Mouse (Mus musculus) brain, embryonic 18.5 days (tissue): ENCODE measurements around the gene Pla2g5.
"Not testable (repeated sequence)": the region's sequence is repeated elsewhere in the genome, so short reads cannot be mapped to it uniquely, and the experiment has no call there.

ENCODE experiments used
- DNase-seq: peaks from one replicate; pipeline ENCODE4 v3.0.0-alpha.2; 2012; ENCODE audit warnings: low read depth, low spot score

Gene Pla2g5

DNA sequence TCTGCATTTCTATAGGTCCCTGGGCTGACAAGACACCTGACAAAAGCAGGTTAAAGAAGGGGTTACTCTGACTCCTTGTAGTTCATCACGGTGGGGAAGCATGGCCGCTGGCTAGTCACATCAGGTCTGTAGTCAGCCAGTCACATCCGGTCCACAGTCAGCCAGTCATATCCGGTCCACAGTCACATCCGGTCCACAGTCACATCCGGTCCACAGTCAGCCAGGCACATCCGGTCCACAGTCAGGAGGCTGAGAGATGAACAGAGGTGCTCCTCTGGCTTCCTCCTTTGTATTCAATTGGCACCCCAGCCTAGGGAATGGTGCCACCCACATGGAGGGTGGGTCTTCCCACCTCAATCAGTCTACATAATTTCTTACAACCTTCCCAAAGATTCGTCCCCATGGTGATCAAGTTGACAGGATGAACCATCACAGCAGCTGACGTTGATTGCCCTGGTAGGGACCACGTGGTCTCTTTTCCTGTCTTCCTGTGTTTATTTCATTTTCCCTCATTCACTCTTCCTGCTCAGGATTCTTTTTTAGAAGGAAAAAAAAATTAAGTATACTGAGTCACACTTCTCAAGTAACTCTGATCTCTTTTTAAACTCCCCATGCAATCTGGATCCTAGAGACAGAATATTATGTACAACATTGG lies at the start of gene Pla2g5:
Gene Pla2g5 (minus strand): TSS at position 139 of the 655 bp plus-strand sequence.
- no peak for DNase-seq

DNA sequence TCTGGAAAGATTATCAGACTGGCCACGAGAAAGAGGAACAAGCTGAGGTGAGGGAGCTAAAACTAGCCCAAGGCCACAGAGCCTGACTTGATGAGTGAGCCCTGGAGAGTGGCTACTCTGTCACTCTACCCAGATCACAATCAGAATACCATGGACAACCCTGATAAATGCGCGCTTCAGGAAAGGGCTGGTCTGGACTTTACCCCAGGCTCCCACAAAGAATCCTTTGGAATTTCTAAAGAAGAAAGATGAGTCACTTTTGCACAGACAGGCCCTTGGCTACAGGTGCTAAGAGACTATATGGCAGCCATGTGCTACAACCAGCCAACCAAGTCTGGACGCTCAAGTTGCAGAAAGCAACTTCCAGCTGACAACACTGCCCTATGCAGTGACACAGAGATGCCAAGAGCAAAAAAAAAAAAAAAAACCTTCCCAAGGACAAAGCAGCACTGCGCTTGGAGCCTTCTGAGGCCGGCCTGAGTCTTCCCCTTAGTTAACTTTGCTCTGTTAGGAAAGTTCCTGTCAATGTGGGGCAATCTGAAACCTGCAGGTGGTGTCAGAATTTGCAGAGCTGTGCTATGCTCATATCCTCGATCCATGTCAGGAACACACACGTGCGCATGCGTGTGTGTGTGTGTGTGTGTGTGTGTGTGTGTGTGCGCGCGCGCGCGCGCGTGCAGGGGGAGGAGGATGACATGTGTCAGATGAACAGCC lies 42.5 kb upstream of the Pla2g5 start:
- no peak for DNase-seq

DNA sequence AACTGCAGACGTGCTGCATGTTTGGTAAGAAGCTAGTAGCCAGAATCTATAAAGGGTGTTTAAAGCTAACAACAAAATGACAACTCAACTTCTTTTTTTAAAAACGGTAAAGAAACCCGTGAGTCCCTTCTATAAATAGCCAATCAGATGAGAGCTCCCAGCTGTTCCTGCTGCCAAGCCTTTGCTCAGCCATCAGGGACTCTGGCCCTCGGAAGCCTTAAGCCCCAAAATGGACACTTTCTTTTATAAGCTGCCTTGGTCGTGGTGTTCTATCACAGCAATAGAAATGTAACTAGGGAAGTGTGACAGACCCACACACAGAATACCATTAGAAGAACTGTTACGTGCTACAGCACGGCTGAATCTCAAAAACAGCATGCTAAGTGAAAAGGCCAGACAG lies 36.1 kb upstream of the Pla2g5 start:
- no peak for DNase-seq

DNA sequence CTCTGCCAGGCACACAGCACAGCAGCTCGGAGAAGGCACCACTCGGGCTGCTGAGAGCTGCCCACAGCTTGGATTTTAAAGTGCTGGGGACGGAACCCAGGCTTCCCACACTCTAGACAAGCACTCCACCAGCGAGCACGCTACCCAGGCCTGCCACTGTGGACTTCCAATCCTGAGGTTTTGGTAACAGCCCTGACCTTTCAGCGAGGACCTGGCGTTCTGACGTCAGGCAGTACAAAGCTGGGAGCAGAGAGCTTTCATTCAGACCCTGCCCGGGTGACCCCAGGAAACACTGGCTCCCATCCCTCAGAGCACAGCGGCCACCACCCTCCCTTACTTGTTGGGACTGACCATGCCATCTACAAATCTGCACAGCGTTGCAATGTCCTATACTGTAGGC lies 30.5 kb upstream of the Pla2g5 start:
- not testable (repeated sequence) for DNase-seq

DNA sequence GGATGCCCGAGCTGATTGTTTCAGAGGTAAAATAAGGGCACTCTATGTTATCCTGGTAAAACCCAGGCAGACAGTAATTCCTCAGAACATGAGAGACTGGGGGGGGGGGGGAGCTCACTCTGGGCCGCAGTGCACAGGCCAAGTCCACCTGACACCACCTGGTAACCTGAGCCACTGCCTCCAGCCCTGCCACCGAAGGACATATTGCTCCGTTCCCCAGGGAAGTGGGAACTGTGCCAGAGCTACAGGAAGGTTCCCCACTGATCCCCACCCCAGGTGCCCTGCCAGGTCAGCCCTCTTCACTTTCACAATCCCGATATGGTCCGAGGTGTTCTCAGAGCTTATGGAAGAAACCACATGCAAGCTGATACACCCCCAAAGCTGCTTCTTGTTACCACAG lies 29.4 kb upstream of the Pla2g5 start:
- DNase-seq, result no peak

DNA sequence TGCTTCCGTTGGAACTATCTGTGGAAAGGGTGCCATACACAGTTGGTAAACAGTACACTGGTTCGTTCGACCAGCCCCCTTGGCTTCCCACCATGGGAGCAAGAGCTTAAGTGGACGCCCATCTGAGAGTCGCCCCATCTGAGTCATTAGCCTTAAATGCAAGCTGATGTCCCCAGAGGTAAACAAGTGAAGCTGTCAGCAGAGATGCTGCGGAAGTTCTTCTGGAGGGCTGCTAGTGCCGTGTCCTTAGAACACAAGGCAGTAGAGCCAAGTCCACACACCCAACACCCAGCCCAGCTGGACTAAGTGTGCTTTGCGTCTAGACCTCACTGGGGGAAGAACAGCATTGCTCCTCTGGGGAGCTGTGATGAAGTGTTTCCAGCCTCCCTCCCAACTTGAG lies 26.4 kb upstream of the Pla2g5 start:
- DNase-seq, result no peak

DNA sequence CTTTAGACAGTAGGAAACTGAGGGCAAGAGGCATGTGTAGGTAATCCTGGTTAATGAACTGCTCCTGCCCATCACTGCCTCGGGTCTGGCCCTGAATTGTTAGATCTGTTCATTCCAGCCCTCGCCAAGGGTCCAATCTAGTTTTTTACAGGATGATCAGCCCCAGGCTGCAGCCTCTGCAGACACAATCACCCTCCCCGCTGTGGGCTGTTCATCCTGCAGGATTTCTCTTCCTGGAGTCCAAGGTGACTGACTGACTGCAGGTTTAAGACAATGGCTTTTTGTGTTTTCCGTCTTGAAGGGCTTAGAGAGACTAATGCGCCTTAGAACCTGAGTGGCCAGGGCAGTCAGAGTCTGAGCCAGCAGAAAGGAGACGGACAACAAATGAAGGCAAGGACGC lies 25.9 kb upstream of the Pla2g5 start:
- DNase-seq, result no peak

DNA sequence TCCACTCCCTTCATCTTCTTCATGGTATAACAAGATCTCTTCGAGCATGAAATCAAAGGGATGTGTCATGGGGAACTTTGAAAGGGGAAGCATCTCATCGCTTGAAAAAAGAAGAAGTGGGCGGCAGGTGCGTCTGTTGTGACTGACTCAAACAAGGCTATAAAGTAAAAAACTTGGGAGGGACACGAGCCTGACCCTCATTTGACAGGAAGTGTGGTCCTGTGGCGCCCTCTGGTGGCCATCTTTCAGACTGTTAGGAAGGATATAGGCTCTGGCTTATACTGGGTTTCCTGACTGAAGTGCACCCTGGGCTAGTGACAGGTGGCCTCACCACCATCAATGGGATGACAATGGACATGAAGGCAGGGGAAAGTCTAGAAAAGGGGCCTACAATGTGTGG lies 21.0 kb upstream of the Pla2g5 start:
- DNase-seq, result peak; percentile 36

DNA sequence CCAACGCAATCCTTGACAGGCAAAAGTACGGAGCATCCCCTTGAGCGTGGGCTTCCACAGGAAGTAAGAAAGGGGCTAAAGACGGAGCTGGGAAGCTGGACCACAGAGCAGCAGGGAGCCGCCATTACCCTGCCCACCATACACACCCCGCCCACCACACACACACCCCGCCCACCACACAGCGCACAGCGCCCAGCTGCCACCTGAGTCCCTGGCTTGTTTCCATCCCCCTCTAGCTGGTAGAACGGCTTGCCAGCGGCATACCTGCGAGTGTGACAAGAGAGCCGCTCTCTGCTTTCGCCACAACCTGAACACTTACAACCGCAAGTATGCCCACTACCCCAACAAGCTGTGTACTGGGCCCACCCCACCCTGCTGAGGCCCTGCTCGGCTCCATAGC lies 18.9 kb upstream of the Pla2g5 start:
- no peak for DNase-seq

DNA sequence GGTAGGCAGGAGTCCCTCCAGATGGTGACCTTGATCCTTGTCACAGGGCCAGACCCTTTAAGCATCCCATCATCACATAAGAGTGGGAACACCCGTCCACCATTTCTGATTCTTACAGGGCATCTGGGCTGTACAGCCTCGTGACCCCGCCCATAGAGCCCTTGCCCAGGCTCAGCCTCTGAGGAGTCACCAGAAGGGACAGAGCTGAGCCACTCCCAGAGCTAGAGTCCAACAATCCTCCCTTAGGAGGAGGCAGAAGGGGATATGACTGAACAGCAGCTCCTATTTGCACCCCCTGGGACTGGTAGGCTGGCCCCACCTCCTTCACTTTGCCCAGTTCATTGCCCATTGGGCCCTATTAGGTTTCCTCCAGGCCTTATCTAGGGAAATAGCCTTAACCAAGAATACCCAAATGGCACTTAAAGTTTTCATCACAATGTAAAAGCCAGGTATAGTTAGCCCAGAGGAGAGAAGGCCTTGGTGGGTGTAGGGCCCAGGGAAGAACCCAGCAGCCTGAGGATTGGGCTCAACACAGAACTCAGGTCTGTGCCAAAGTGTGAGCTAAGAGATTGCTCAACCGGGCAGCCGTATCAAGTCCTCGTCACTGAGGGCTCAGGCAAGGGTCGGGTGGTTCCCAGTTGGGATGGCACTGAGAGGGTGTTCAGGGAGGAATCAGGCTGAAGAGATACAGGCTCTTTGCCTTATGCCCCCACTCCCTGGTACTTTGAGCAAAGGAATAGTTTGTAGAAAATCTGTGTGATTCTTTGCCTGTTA lies 17.7 kb upstream of the Pla2g5 start:
- DNase-seq, result no peak

DNA sequence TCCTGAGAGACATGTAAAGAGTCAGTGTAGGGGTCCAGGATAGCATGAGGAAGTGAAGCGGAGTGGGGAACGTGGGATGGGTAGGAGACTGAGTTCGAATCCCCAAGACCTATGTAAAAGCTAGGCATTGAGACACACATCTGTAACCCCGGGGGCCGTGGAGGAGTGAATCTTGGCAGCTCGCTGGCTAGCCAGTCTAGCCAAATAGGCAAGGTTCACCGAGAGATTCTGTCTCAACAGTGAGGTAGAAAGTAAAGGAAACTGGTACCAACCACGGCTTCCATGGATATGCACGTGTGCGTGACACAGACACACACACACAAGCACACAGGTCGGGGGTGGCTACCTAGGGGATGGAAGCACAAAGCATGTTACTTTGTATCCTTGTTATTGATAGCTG lies 16.5 kb upstream of the Pla2g5 start:
- no peak for DNase-seq

DNA sequence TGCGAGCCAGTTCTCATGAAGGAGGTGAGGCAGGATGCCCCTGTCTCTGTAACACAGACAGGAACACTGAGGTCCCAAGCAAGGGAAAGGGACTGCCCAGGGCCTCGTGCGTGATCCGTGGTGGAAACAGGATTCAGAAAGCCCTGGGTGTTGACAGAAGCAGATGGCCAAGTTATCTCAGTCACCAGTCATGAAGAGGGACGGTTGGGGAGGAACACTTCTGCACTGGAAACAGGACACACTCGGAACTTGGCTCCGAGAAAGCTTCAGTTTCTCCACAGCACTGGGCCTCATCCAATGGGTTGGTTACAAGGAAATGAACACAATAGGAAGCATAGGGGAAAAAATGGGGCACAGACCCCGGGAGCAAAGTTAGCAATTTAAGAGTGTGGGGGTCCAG lies 15.5 kb upstream of the Pla2g5 start:
- DNase-seq, result no peak

DNA sequence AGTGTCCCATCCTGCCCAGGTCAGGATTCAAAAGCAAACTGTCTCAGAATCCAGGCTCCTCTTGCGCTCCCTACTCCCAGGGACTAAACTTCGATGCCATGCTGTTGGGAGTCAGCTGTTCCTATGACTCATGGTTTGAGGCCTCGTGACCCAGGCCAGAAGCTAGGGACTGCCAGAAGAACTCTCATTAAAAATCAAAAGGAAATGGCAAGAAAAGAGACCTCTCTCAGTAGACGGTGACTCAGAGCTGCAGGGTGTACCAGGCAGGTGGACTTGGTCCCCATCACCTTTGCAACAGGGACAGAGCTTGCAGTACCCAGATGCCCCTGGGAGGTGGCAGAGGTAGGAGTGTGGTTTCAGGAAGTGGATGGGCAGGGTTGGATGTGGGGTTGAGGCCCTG lies 14.4 kb upstream of the Pla2g5 start, which contains the start of gene Pla2g2e:
Gene Pla2g2e (plus strand): TSS at position 212 of the 400 bp plus-strand sequence.
- no peak for DNase-seq

DNA sequence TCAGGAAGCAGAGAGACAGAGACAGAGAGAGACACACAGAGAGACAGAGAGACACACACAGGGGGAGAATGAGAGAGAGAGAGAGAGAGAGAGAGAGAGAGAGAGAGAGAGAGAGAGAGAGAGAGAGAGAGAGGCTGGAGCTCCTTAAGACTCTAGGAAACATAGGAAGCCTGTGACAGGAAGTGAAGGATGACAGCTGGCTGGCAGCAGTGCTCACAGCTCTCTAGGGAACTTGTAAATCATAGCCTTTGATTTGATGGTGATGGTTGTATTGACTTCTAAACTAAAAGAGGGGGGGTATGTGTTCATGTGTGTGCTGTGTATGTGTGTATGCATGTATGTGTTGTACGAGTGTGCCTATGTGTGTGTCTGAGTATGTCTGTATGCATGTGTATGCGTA lies 12.7 kb upstream of the Pla2g5 start:
- DNase-seq, result no peak

DNA sequence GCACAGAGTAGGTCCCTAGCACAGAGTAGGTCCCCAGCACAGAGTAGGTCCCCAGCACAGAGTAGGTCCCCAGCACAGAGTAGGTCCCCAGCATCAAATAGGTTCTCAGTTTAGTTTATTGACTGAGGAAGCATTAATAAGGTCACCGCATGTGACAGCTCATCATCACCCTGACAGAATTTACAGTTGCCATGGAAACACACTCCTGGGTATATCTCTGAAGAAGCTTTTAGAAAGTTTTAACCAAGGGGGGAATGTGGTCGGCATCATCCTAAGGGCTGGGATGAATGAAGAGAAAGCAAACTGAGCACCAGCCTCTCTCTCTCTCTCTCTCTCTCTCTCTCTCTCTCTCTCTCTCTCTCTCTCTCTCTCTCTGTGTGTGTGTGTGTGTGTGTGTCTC lies 12.0 kb upstream of the Pla2g5 start:
- not testable (repeated sequence) for DNase-seq

DNA sequence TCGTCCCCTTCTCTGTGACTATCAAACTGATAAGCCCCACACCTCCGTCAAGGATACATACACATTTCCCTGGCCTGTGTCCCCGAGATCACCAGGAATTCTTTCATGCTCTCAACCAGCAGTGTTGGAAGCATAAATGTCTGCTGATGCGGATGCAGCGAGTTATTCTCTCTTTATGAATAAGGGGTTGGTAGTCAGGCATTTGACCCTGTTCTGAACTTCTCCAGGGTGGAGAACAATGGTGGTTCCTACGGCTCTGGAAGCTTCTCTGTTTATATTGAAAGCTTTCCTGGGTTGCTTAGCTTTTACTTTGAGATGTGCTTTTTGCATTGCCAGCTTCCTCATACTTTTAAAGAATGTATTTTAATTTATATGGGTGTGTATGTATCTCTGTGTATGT lies 10.6 kb upstream of the Pla2g5 start, which contains the start of gene Gm13030:
Gene Gm13030 (minus strand): TSS at position 101 of the 400 bp plus-strand sequence.
- no peak for DNase-seq

DNA sequence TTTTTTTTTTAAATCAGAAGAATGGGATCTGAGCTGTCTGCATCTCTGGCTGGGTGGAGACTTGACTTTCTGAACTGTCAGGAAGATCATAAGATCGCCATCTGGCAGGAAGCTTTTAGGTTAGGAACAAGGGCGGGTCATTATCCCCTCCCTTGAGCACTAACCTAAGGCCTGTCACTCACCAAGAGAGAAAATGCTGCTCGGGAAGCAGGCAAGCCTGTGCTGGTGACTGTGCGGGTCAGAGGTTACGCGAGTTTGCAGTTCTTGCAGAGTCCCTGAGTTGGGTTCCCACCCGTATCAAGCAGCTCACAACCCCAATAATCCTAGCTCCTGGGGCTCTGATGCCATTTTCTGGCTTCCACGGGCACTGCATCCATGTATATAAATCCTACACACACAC lies 5.4 kb upstream of the Pla2g5 start:
- no peak for DNase-seq

DNA sequence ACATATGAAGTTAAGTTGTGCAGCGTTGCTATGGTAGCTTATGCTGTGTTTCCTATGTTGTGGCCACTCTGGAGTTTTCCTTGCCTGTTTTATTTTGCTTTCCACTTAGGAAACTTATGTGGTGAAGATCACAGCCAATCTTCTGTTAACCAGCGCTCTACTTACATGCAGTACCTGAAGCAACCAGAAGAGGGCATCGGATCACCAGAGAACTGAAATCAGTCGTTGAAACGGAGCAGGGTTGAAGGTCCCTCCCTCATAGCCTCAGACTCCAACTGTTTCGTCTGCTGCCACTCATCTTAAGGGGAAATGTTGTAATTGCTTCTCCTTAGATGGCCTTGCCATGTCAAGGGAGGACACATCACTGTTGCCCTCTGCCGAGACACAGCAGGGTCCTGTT lies 3.1 kb upstream of the Pla2g5 start:
- DNase-seq, result no peak

DNA sequence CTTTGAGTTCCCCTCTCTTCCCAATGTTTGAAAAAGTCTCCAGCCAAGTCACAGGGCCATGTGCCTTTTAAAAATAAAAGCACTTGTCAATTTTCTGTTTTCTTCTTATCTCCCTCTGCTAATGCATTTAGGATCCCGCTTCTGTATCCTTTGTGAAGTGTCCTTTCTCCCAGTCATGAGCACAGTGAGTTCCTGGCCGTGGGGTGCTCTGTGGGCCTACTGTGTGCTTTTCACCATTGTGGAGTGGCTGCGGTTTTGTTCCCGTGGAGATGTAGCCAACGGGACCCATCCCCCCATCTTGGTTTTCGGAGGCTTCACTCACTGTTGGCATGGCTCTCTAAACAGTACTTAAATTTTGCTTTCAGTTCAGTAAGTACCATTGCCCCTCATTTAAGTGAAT lies 2.7 kb upstream of the Pla2g5 start:
- DNase-seq, result no peak

DNA sequence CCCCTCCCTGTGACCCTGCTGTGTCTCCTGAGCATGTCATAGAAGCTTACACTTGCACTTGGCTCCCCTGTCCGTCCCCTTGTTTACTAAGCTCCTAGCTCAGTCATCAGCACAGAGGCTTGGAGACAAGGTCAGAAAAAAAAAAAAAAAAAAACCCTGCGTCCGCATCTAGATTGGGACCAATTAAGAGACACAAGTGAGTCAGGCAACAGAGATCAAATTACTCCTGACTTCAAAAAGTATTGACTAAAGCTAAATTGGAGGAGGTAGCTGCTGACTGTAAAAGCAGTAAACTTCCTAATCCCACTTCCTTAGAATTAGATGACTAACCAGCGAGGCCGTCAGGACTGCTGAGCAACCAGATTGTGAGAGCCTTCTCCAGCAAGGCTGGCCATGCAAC lies 1.8 kb upstream of the Pla2g5 start:
- DNase-seq, result no peak

DNA sequence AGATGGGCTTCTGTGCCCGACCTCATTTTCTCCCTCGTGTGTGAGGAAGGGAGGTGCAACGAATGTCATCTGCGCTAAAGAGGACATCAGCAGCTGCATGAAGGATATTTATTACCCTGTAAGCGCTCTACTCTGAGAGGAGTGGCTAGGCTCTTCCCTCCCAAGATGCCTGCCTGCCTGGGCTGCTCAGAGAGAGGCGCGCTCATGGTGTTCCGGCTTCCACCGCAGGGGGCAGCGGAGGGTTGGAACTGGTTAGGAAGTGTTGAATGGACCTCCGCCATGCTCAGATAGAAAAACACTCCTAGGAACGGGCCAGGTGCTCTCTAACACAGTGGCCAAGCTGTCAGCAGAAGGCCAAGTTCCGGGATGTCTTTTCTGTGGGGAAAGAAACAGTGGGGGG lies 3.6 kb downstream of the Pla2g5 start:
- DNase-seq, result no peak

DNA sequence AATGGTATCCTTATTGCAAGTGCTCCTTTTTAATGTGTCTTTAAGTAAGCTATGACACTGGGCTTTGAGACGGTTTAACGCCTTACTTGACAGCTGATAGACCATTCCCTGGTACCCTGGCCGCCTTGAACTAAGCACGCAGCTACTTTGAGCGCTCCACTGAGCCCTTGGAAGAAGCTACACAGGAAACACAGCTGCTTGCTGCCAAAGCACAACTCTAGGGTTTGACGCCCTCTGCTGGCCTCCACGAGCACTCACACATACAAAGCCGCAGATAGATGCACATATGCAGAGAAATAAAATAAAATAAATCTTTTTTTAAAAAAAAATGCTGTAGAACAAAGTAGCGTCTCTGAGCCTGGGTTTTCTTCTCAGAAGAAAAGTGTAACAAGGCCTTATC lies 4.0 kb downstream of the Pla2g5 start:
- DNase-seq, result no peak

DNA sequence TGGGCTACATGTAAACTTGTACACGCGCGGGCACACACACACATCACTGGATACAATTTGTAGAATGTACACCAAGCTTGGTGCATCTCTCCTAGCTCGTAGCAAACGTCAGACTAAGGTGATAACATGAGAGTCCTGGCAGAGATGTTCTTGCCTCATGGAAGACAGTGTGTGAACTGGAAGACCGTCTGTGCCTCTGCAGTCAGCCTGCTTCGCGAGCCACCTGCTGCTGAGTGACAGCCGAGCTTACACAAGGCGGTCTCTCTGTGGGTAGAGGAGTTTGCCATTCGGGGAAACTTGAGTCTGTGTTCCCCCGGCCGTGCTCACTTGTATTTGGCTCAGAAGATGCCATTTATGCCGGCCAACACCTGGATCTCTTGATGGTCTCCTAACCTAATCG lies 4.8 kb downstream of the Pla2g5 start:
- DNase-seq, result no peak
